Mouse (Mus musculus) retina, adult 2 months (tissue): ENCODE measurements around the gene Vmn1r85.

Source experiments
- DNase-seq: peaks from one replicate; pipeline ENCODE4 v3.0.0-alpha.2; 2012; ENCODE audit warnings: low read depth, low spot score

The Vmn1r85 gene

DNA sequence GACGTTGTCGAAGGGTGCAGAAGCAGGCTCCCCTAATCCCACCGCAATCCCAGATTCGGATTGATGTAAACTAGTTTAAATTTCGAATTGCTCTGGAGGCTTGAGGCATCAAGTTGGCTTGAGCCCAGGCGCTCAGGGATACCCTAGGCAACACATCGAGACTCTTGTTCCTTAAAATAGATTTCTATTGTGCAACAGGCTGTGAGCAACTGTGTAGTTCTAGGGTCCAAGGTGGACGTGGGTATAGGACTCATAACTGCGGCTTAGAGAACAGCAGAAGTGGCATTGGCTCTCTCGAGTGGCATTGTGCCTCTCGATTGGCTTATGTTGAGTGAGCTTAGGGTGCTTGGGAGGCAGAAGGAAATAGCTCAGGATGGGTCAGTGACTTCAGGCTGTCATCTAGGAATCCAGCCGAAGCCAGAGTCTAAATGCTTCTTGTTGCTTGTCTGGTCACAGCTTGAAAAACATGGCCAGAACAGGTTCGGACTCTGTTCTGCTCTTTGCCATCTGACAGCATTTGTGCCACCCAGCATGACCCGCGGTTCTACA lies 56.3 kb downstream of the Vmn1r85 start:
- DNase-seq, result no peak

GRCm38 (mm10) chr7:13037901-13038555 lies 56.9 kb downstream of the Vmn1r85 start, which contains the start of gene Ube2m:
Ube2m (minus strand) TSS chr7:13038275.
- DNase-seq, result peak; percentile 86

DNA sequence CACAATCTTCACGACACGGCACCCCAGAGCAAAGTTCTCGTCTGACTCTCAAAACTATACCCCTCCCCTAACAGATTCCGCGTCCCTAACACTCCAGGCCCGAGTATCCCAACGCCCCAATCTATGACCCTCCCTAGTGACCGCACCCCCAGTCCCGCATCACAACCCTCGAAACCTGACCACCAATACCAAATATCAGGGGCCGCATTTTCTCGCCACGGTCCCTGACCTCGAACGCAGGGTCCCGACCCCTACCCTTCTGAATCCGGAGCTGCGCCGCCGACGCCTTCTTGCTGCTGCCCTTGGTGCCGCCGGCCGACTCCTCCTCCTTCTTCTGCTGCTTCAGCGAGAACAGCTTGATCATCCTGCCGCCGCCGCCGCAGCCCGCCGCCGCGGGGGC lies 57.6 kb downstream of the Vmn1r85 start:
- DNase-seq, result no peak

DNA sequence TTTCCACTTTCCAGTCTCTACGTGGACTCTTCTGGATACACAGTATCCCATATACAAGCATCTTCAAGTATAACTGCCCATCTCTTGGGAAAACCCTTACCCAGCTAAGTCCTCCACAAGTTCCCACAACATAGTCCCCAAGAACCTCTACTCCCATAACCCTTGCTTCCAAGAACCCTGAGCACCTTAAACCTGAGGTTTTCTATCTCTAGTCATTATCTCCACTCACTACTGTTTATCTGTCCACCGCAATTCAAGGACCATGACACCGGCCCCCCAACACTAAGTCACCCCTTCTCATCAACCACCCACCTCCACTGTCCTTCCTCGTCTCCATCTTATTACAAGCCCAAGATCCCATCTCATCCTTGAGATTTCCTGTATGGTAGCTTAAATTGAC lies 58.2 kb downstream of the Vmn1r85 start:
- DNase-seq, result no peak

DNA sequence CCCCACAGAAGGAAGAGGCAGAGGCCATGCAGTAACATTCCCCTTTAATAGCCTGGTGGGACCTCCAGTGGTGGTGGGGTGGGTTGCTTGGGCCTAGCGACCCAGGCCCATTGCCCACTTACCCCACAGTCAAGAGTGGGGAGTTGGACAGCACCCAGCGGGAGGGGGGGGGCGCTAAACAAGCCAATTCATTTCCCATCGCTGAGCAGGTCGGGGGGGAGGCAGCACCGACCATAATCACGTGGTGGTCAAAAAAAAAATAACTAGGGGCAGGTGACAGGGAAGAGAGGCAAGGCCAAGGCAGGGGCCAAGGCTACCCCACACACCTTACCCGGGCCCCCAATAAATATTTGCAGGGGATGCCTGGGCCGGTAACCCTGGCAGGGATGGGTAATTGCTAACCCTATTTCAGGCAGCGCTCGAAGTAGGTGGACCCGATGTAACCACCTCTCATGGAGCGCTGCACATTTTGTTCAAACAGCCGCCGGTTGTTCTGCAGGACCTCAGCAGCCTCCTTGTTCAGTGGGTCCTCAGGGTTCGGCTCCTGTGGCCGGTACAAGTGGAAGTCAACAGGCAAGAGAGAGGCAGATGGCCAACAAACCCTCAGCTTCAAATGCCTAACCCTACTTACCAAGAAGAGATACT lies 59.6 kb downstream of the Vmn1r85 start:
- no peak for DNase-seq

- DNase-seq, result peak; percentile 92
Measured at GRCm38 (mm10) chr7:13034148-13034977, 60.6 kb downstream of the Vmn1r85 start, which contains the start of gene Chmp2a. Chmp2a (minus strand) TSS chr7:13034807.

- no peak for DNase-seq
Measured at GRCm38 (mm10) chr7:13033451-13034147, 61.4 kb downstream of the Vmn1r85 start.
